Mouse (Mus musculus): ENCODE results near the gene Agmo.

DNA sequence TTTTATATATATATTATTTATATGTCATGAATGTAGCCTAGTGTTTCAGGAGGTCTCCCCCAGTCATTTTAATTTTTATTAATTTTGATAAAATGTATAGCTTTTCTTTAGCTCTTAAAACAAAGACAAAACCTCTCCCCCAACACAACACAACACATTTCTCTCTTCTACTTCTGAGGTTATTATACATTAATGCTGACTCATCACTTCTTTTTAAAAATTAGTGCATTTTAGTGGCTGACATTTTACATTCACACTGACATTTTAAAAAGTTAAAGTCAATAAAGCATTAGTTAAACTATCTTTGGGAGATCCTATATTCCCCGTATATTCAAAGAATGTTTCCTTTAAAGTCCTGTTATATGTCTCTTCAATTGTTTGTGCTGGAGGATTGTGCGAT, 235.4 kb downstream of the Agmo start:
- TF ChIP-seq CTCF (IDR thresholded peaks at IDR 0.05; ENCODE audit: low read depth, low read length) (no peak), POLR2A (IDR thresholded peaks at IDR 0.05; ENCODE audit: borderline replicate concordance, low read depth, low read length) (no peak)

Data from bone marrow macrophage, adult 2 months (primary cell).